Mouse (Mus musculus) stomach, postnatal 0 days (tissue): ENCODE data around the gene Ncl. TPM values are rescaled to one million over a fixed set of nuclear protein-coding genes. Genes with fewer than 3 reads are reported as not detected.

Experiments
- ATAC-seq: fragments of 200-750 bp; cut with Nextera tagmentation; 2 replicates; pipeline ENCODE4 v1.8.0; 2017; ENCODE audit not compliant: low FRiP score, low TSS enrichment
- DNase-seq: peaks from one replicate; pipeline ENCODE4 v3.0.0-alpha.2; 2016; ENCODE audit warnings: low spot score
- H3K27ac ChIP-seq: fragments of 300-500 bp; sonication (generic); replicated peaks from 2 replicates; pipeline ENCODE4 v1.5.1; 2014; ENCODE audit warnings: mild to moderate bottlenecking, control low read depth
- H3K27me3 ChIP-seq: fragments of 300-500 bp; sonication (generic); 2 replicates; pipeline ENCODE4 v1.6.1; 2014; ENCODE audit warnings: low read length; ENCODE audit not compliant: control insufficient read depth, insufficient read depth
- H3K36me3 ChIP-seq: fragments of 300-500 bp; sonication (generic); 2 replicates; pipeline ENCODE4 v1.6.1; 2014; ENCODE audit warnings: low read length, mixed read lengths; ENCODE audit not compliant: control insufficient read depth, insufficient read depth
- H3K4me1 ChIP-seq: fragments of 300-500 bp; sonication (generic); replicated peaks from 2 replicates; pipeline ENCODE4 v1.6.1; 2014; ENCODE audit warnings: antibody characterized with exemption; ENCODE audit not compliant: control insufficient read depth, insufficient read depth
- H3K4me2 ChIP-seq: fragments of 300-500 bp; sonication (generic); replicated peaks from 2 replicates; pipeline ENCODE4 v1.6.1; 2014; ENCODE audit warnings: low read depth, mild to moderate bottlenecking, control low read depth, moderate library complexity
- H3K4me3 ChIP-seq: fragments of 300-500 bp; sonication (generic); 2 replicates; pipeline ENCODE4 v1.5.1; 2014; ENCODE audit warnings: low read depth, low read length, control low read depth
- H3K9ac ChIP-seq: fragments of 300-500 bp; sonication (generic); 2 replicates; pipeline ENCODE4 v1.6.1; 2014; ENCODE audit warnings: mild to moderate bottlenecking, low read length, control low read depth, mixed read lengths
- H3K9me3 ChIP-seq: fragments of 300-500 bp; sonication (generic); 2 replicates; pipeline ENCODE4 v1.6.1; 2016; ENCODE audit warnings: low read length; ENCODE audit not compliant: control insufficient read depth
- CTCF ChIP-seq: IDR thresholded peaks from 2 replicates; pipeline ENCODE4 v1.5.1; 2016; ENCODE audit warnings: antibody characterized with exemption, low read depth, mild to moderate bottlenecking, moderate library complexity
- EP300 ChIP-seq: optimal IDR thresholded peaks from 2 replicates; pipeline ENCODE3; 2016; ENCODE audit warnings: antibody characterized with exemption
- WGBS: fragments of 180-500 bp; shearing (Covaris S2); extraction: QIAGEN DNeasy Blood & Tissue Kit; methylation state at CpG from one replicate; pipeline ENCODE4 v1.1.7; 2014; 5-methylcytosine and 5-hydroxymethylcytosine counted together
- polyA plus RNA-seq: library from polyadenylated mRNA; unstranded; fragments of >200 nt; fragmentation: Nextera tagmentation; extraction: Ambion mirVana; gene quantifications from 2 replicates; pipeline ENCODE4 v1.2.1, GENCODE M21; 2015

Gene Ncl
- polyA plus RNA-seq = 198 and 202 TPM in 2 replicates

GRCm38 (mm10) chr1:86358906-86359797 lies at the start of gene Ncl:
Gene Ncl, minus strand, starts transcription at chr1:86359400.
- Histone ChIP-seq H3K27me3 (no peaks in the 10 kb centered on the region), H3K9me3 (no peaks in the 10 kb centered on the region)

GRCm38 (mm10) chr1:86408515-86408914 lies 49.3 kb upstream of the Ncl start:
- H3K27ac ChIP-seq = no peak overlapping the region
- 75% methylated on average over 10 of the region's 10 CpGs for WGBS

More at GRCm38 (mm10) chr1:86358906-86359797, at the start of gene Ncl:
- Histone ChIP-seq H3K36me3 (peaks cover 9% of the 10 kb centered on the region; the same call in 1 of the 2 replicates), H3K4me1 (no peaks in the 10 kb centered on the region), H3K27ac (peak within 1 kb of the TSS; percentile 100), H3K9ac (peak within 1 kb of the TSS; percentile 99), H3K4me3 (peak within 1 kb of the TSS; percentile 84), H3K4me2 (peak within 1 kb of the TSS; percentile 89)
- ATAC-seq (peak; percentile 97), DNase-seq (peak; percentile 99)
- peak; percentile 95 for TF ChIP-seq EP300
- peak; percentile 2; the same call in 1 of the 2 replicates for TF ChIP-seq CTCF
- WGBS = under 1% methylated on average over 94 of the region's 102 CpGs

GRCm38 (mm10) chr1:86406914-86407313 lies 47.7 kb upstream of the Ncl start:
- no peak overlapping the region for H3K4me3 ChIP-seq

More at GRCm38 (mm10) chr1:86408515-86408914, 49.3 kb upstream of the Ncl start:
- no peak overlapping the region for H3K4me2 ChIP-seq
- no peaks in the 10 kb centered on the region for H3K36me3 ChIP-seq
- H3K27me3 ChIP-seq = no peaks in the 10 kb centered on the region
- no peak overlapping the region for H3K9ac ChIP-seq
- no peak for DNase-seq
- TF ChIP-seq EP300 = no peak
- no peak for TF ChIP-seq CTCF
- no peaks in the 10 kb centered on the region for H3K4me1 ChIP-seq
- H3K4me3 ChIP-seq = no peak overlapping the region
- no peak for ATAC-seq
- H3K9me3 ChIP-seq = no peaks in the 10 kb centered on the region

GRCm38 (mm10) chr1:86406313-86406712 lies 47.1 kb upstream of the Ncl start:
- DNase-seq = no peak
- Histone ChIP-seq H3K27me3 (no peaks in the 10 kb centered on the region), H3K9ac (no peak overlapping the region), H3K4me1 (no peaks in the 10 kb centered on the region), H3K4me3 (no peak overlapping the region), H3K9me3 (no peaks in the 10 kb centered on the region), H3K4me2 (no peak overlapping the region), H3K27ac (no peak overlapping the region), H3K36me3 (no peaks in the 10 kb centered on the region)
- TF ChIP-seq EP300 = no peak
- TF ChIP-seq CTCF = no peak
- no peak for ATAC-seq
- 60% methylated on average over 4 of the region's 4 CpGs for WGBS

More at GRCm38 (mm10) chr1:86406914-86407313, 47.7 kb upstream of the Ncl start:
- Histone ChIP-seq H3K4me1 (no peaks in the 10 kb centered on the region), H3K27me3 (no peaks in the 10 kb centered on the region), H3K9me3 (no peaks in the 10 kb centered on the region), H3K27ac (no peak overlapping the region), H3K9ac (no peak overlapping the region), H3K4me2 (no peak overlapping the region), H3K36me3 (no peaks in the 10 kb centered on the region)
- 62% methylated on average over 8 of the region's 8 CpGs for WGBS
- ATAC-seq (0 out of 2 replicates have a peak, but pooled peaks have one; percentile 25), DNase-seq (no peak)
- TF ChIP-seq EP300 (no peak), CTCF (no peak)

GRCm38 (mm10) chr1:86404834-86405233 lies 45.6 kb upstream of the Ncl start:
- H3K9ac ChIP-seq = no peak overlapping the region
- DNase-seq = no peak
- no peak overlapping the region for H3K4me3 ChIP-seq
- no peaks in the 10 kb centered on the region for H3K36me3 ChIP-seq
- no peak for ATAC-seq
- WGBS = 61% methylated on average over 5 of the region's 5 CpGs
- H3K4me1 ChIP-seq = no peaks in the 10 kb centered on the region
- TF ChIP-seq CTCF = peak; percentile 72
- no peak for TF ChIP-seq EP300
- no peaks in the 10 kb centered on the region for H3K27me3 ChIP-seq
- no peaks in the 10 kb centered on the region for H3K9me3 ChIP-seq
- H3K27ac ChIP-seq = no peak overlapping the region
- H3K4me2 ChIP-seq = no peak overlapping the region

GRCm38 (mm10) chr1:86400096-86400754 lies 41.0 kb upstream of the Ncl start:
- DNase-seq (no peak), ATAC-seq (no peak)
- Histone ChIP-seq H3K9ac (no peak overlapping the region), H3K36me3 (no peaks in the 10 kb centered on the region), H3K4me2 (no peak overlapping the region), H3K4me1 (no peaks in the 10 kb centered on the region; the same call in 1 of the 2 replicates), H3K27ac (no peak overlapping the region), H3K27me3 (no peaks in the 10 kb centered on the region), H3K9me3 (no peaks in the 10 kb centered on the region), H3K4me3 (no peak overlapping the region)
- no peak for TF ChIP-seq EP300
- TF ChIP-seq CTCF = no peak
- WGBS = 49% methylated on average over 8 of the region's 8 CpGs
